Mouse (Mus musculus) layer of hippocampus, adult 18-20 months (tissue): ENCODE data around the gene Tagln2. TPM values are rescaled to one million over a fixed set of nuclear protein-coding genes. Genes with fewer than 3 reads are reported as not detected.

Experiments
- total RNA-seq, 2 experiments: library from RNA; stranded (reverse); gene quantifications; 2 replicates each; pipeline ENCODE4 v1.2.3; 2021

Gene Tagln2
- total RNA-seq, 2 experiments from 2014 or later = 9.2 to 11.7 TPM

Other genes with a start within 250 kb of the Tagln2 start
- not detected for gene Atp1a4, start 241.6 kb upstream of the Tagln2 start, total RNA-seq
- 100 to 1,000 TPM; 262 to 286 TPM for gene Igsf8, start 238.4 kb upstream of the Tagln2 start, total RNA-seq
- 100 to 1,000 TPM; 555 to 598 TPM for gene Atp1a2, start 202.0 kb upstream of the Tagln2 start, total RNA-seq
- gene Kcnj9, start 170.7 kb upstream of the Tagln2 start, total RNA-seq = 10 to 100 TPM; 70.6 to 75.4 TPM
- 10 to 100 TPM; 82.6 to 88.4 TPM for gene Kcnj10, start 158.8 kb upstream of the Tagln2 start, total RNA-seq
- gene Pigm, start 123.5 kb upstream of the Tagln2 start, total RNA-seq = 1 to 10 TPM; 7.8 to 8.5 TPM
- gene Slamf9, start 24.7 kb upstream of the Tagln2 start, total RNA-seq = under 1 TPM; 0.33 to 0.47 TPM
- gene Igsf9, start 18.3 kb upstream of the Tagln2 start, total RNA-seq = 1 to 10 TPM; 3.9 to 4.8 TPM
- gene Cfap45, start 20.8 kb downstream of the Tagln2 start, total RNA-seq = 1 to 10 TPM; 3.4 to 4.0 TPM
- under 1 TPM; 0.27 to 0.43 TPM for gene Vsig8, start 55.9 kb downstream of the Tagln2 start, total RNA-seq
- gene Slamf8, start 90.5 kb downstream of the Tagln2 start, total RNA-seq = not detected
- gene Fcrl6, start 102.5 kb downstream of the Tagln2 start, total RNA-seq = not detected
- 1 to 10 TPM; 5.9 to 8.5 TPM for gene Dusp23, start 132.9 kb downstream of the Tagln2 start, total RNA-seq
- not detected for gene Crp, start 198.0 kb downstream of the Tagln2 start, total RNA-seq